ENCODE assay signal across 23 mouse cellular contexts in genomic region chr9:107662342-107662741, GRCm38 (mm10). TPM values are rescaled to one million over a fixed set of nuclear protein-coding genes. Genes with fewer than 3 reads are reported as not detected.
A peak's percentile ranks its signal among the peaks of the same experiment; 100 is the strongest.
DNase-seq lines count a peak whose midpoint lies in the region; ATAC-seq and TF ChIP-seq lines count a peak whose summit lies in the region.
"Had no signal": no experiment of that assay in that cellular context is flagged by ENCODE, and none has a peak within 500 bp of the region (broad histone marks: within the 10 kb centered on the region; RNA-seq: fewer than 3 reads in every experiment).

No protein-coding gene starts in this region.

- TF ChIP-seq EP300 in liver, postnatal 0 days (IDR thresholded peaks at IDR 0.05; ENCODE audit: low read depth): no peak

- 0 out of 2 replicates have a peak overlapping the region, but pooled peaks have one; percentile 48 for H3K27ac ChIP-seq in forebrain, embryonic 10.5 days
- no peak overlapping the region for H3K27ac ChIP-seq in forebrain, postnatal 0 days (ENCODE audit: low read depth, low read length)
- H3K27ac ChIP-seq in hindbrain, embryonic 10.5 days: peak overlapping the region; percentile 50; the same call in 1 of the 2 replicates
- H3K27ac ChIP-seq in hindbrain, embryonic 11.5 days (ENCODE audit: low read depth, low read length): no peak overlapping the region
- no peak overlapping the region for H3K27ac ChIP-seq in liver, postnatal 0 days (ENCODE audit: low read depth)
- H3K27ac ChIP-seq: heart, embryonic 13.5 days; hindbrain, embryonic 13.5 days; intestine, embryonic 15.5 days had no signal

- H3K4me2 ChIP-seq in forebrain, postnatal 0 days (ENCODE audit: low read depth): no peak overlapping the region
- H3K4me2 ChIP-seq in hindbrain, embryonic 11.5 days (replicated peaks; ENCODE audit: low read depth, low read length): no peak overlapping the region
- peak overlapping the region; percentile 61; the same call in 1 of the 2 replicates for H3K4me2 ChIP-seq in liver, postnatal 0 days (ENCODE audit: low read depth, low read length)
- H3K4me2 ChIP-seq: heart, embryonic 13.5 days; intestine, embryonic 15.5 days had no signal

- no peak overlapping the region for H3K4me3 ChIP-seq in forebrain, embryonic 10.5 days
- H3K4me3 ChIP-seq in forebrain, postnatal 0 days (ENCODE audit: low read depth, low read length): no peak overlapping the region
- H3K4me3 ChIP-seq in hindbrain, embryonic 10.5 days: no peak overlapping the region
- no peak overlapping the region for H3K4me3 ChIP-seq in hindbrain, embryonic 11.5 days (ENCODE audit: low read depth, low read length)
- H3K4me3 ChIP-seq in liver, postnatal 0 days (ENCODE audit: low read depth, low read length): no peak overlapping the region
- H3K4me3 ChIP-seq: heart, embryonic 13.5 days; hindbrain, embryonic 13.5 days; intestine, embryonic 15.5 days had no signal

- ATAC-seq in forebrain, postnatal 0 days: no peak
- ATAC-seq in hindbrain, embryonic 11.5 days (ENCODE audit: low FRiP score): no peak
- no peak for ATAC-seq in liver, postnatal 0 days
- ATAC-seq: activated CD4-positive, CD25-positive, alpha-beta regulatory T cell, adult 4 months; forebrain, embryonic 14.5 days; hindbrain, embryonic 16.5 days; intestine, embryonic 15.5 days had no signal

- 90% methylated on average over 8 of the region's 8 CpGs for WGBS in forebrain, embryonic 10.5 days
- WGBS in forebrain, postnatal 0 days: 80% methylated on average over 8 of the region's 8 CpGs
- 88% methylated on average over 8 of the region's 8 CpGs for WGBS in hindbrain, embryonic 10.5 days
- WGBS in hindbrain, embryonic 11.5 days: 85% methylated on average over 8 of the region's 8 CpGs
- 74% methylated on average over 8 of the region's 8 CpGs for whole genome bisulfite sequencing in liver, postnatal 0 days (ENCODE audit: insufficient replicate concordance)

- H3K9ac ChIP-seq in forebrain, postnatal 0 days: no peak overlapping the region
- no peak overlapping the region for H3K9ac ChIP-seq in hindbrain, embryonic 11.5 days (ENCODE audit: low read depth, low read length)
- H3K9ac ChIP-seq in liver, postnatal 0 days (replicated peaks): no peak overlapping the region; the same call in 1 of the 2 replicates
- H3K9ac ChIP-seq: heart, embryonic 13.5 days; intestine, embryonic 15.5 days had no signal

- H3K9me3 ChIP-seq in forebrain, embryonic 10.5 days: no peaks in the 10 kb centered on the region
- no peaks in the 10 kb centered on the region for H3K9me3 ChIP-seq in forebrain, postnatal 0 days (ENCODE audit: low read length)
- H3K9me3 ChIP-seq in hindbrain, embryonic 10.5 days: no peaks in the 10 kb centered on the region
- no peaks in the 10 kb centered on the region for H3K9me3 ChIP-seq in hindbrain, embryonic 11.5 days (ENCODE audit: control insufficient read depth, low read length)
- H3K9me3 ChIP-seq in liver, postnatal 0 days (ENCODE audit: low read length): no peaks in the 10 kb centered on the region
- H3K9me3 ChIP-seq: heart, embryonic 13.5 days; hindbrain, embryonic 13.5 days; intestine, embryonic 15.5 days had no signal

- DNase-seq in forebrain, embryonic 10.5 days (ENCODE audit: extremely low spot score, low spot score): no peak
- DNase-seq in forebrain, postnatal 0 days: no peak
- no peak for DNase-seq in hindbrain, embryonic 10.5 days (ENCODE audit: low spot score)
- DNase-seq in hindbrain, embryonic 11.5 days (ENCODE audit: low spot score): no peak
- DNase-seq in liver, postnatal 0 days: no peak
- DNase-seq in liver: no peak
- DNase-seq: adrenal gland, adult 8-10 months; adrenal gland, postnatal 25 days; cerebellum, adult 18-20 months; cerebellum, adult 9-10 months; cerebellum, postnatal 14 days; gastrocnemius, postnatal 14 days; heart, adult 18-20 months; heart, postnatal 14 days; heart, postnatal 4 days had no signal

- peaks cover 58% of the 10 kb centered on the region for H3K4me1 ChIP-seq in forebrain, embryonic 10.5 days
- H3K4me1 ChIP-seq in forebrain, postnatal 0 days (ENCODE audit: insufficient read depth): peaks cover 13% of the 10 kb centered on the region
- peaks cover 67% of the 10 kb centered on the region for H3K4me1 ChIP-seq in hindbrain, embryonic 10.5 days (replicated peaks)
- H3K4me1 ChIP-seq in hindbrain, embryonic 11.5 days (replicated peaks; ENCODE audit: control insufficient read depth, insufficient read depth, low read length): peaks cover 19% of the 10 kb centered on the region
- H3K4me1 ChIP-seq in liver, postnatal 0 days (ENCODE audit: insufficient read depth): peaks cover 5% of the 10 kb centered on the region

- no peak for TF ChIP-seq CTCF in forebrain, postnatal 0 days (IDR thresholded peaks at IDR 0.05; ENCODE audit: low read depth)
- no peak for TF ChIP-seq CTCF in liver, postnatal 0 days (IDR thresholded peaks at IDR 0.05; ENCODE audit: low read depth)

- H3K36me3 ChIP-seq in forebrain, embryonic 10.5 days (replicated peaks): no peaks in the 10 kb centered on the region
- no peaks in the 10 kb centered on the region for H3K36me3 ChIP-seq in forebrain, postnatal 0 days (ENCODE audit: insufficient read depth)
- no peaks in the 10 kb centered on the region for H3K36me3 ChIP-seq in hindbrain, embryonic 10.5 days
- H3K36me3 ChIP-seq in hindbrain, embryonic 11.5 days (ENCODE audit: control insufficient read depth, insufficient read depth, low read length): no peaks in the 10 kb centered on the region
- 0 out of 2 replicates have a peak, but pooled peaks cover 3% of the 10 kb centered on the region for H3K36me3 ChIP-seq in liver, postnatal 0 days (replicated peaks; ENCODE audit: insufficient read depth, low read length)
- H3K36me3 ChIP-seq: heart, embryonic 13.5 days; hindbrain, embryonic 13.5 days; intestine, embryonic 15.5 days had no signal

- H3K27me3 ChIP-seq in forebrain, embryonic 10.5 days (ENCODE audit: poor library complexity, severe bottlenecking): peaks cover 27% of the 10 kb centered on the region
- H3K27me3 ChIP-seq in forebrain, postnatal 0 days (ENCODE audit: insufficient read depth, low read length): no peaks in the 10 kb centered on the region; the same call in none of the 2 replicates
- H3K27me3 ChIP-seq in hindbrain, embryonic 10.5 days (ENCODE audit: insufficient read depth, poor library complexity, severe bottlenecking): peaks cover 23% of the 10 kb centered on the region
- H3K27me3 ChIP-seq in hindbrain, embryonic 11.5 days (ENCODE audit: control insufficient read depth, insufficient read depth, low read length): peaks cover 17% of the 10 kb centered on the region
- peaks cover 19% of the 10 kb centered on the region for H3K27me3 ChIP-seq in liver, postnatal 0 days (ENCODE audit: insufficient read depth, low read length)

RNA-seq across cellular contexts. Expression of gene Slc38a3, which starts 7.0 kb away (rescaled TPM):
- 8.8 and 9.0 TPM in 2 replicates for polyA plus RNA-seq in forebrain, embryonic 10.5 days (2016; fragmentation: Nextera tagmentation; extraction: Ambion mirVana)
- total RNA-seq in forebrain, postnatal 0 days (2014; rRNA removed): 43.5 and 60.9 TPM in 2 replicates
- polyA plus RNA-seq in forebrain, postnatal 0 days (2015; fragmentation: Nextera tagmentation; extraction: Ambion mirVana): 38.7 and 39.8 TPM in 2 replicates
- 6.4 and 7.2 TPM in 2 replicates for polyA plus RNA-seq in hindbrain, embryonic 10.5 days (2016; fragmentation: Nextera tagmentation; extraction: Ambion mirVana)
- polyA plus RNA-seq in hindbrain, embryonic 11.5 days (2014; fragmentation: Nextera tagmentation; extraction: Ambion mirVana): 8.0 and 9.8 TPM in 2 replicates
- 147 and 174 TPM in 2 replicates for polyA plus RNA-seq in liver, postnatal 0 days (2015; fragmentation: Nextera tagmentation; extraction: Ambion mirVana)
- polyA plus RNA-seq: activated CD4-positive, CD25-positive, alpha-beta regulatory T cell, adult 4 months had no signal

RNA-seq across cellular contexts. Expression of gene Gnat1, which starts 17.2 kb away (rescaled TPM):
- 3.9 and 4.1 TPM in 2 replicates for polyA plus RNA-seq in forebrain, embryonic 10.5 days (2016; fragmentation: Nextera tagmentation; extraction: Ambion mirVana)
- total RNA-seq in forebrain, postnatal 0 days (2014; rRNA removed): 0.24 TPM in 1 of 2 replicates, not detected in the other
- polyA plus RNA-seq in forebrain, postnatal 0 days (2015; fragmentation: Nextera tagmentation; extraction: Ambion mirVana): 0.73 and 1.8 TPM in 2 replicates
- 2.6 and 3.1 TPM in 2 replicates for polyA plus RNA-seq in hindbrain, embryonic 10.5 days (2016; fragmentation: Nextera tagmentation; extraction: Ambion mirVana)
- polyA plus RNA-seq in hindbrain, embryonic 11.5 days (2014; fragmentation: Nextera tagmentation; extraction: Ambion mirVana): 0.84 and 1.2 TPM in 2 replicates
- polyA plus RNA-seq in liver, postnatal 0 days (2015; fragmentation: Nextera tagmentation; extraction: Ambion mirVana): 5.8 and 6.2 TPM in 2 replicates
- total RNA-seq: adrenal gland, postnatal 25 days; gastrocnemius, postnatal 14 days; gastrocnemius, postnatal 4 days; heart, adult 18-20 months; heart, postnatal 14 days; heart, postnatal 4 days had no signal
- polyA plus RNA-seq: embryonic facial prominence, embryonic 11.5 days had no signal

RNA-seq across cellular contexts. Expression of gene Gnai2, which starts 27.2 kb away (rescaled TPM):
- 526 and 533 TPM in 2 replicates for polyA plus RNA-seq in forebrain, embryonic 10.5 days (2016; fragmentation: Nextera tagmentation; extraction: Ambion mirVana)
- 200 and 223 TPM in 2 replicates for total RNA-seq in forebrain, postnatal 0 days (2014; rRNA removed)
- 267 and 287 TPM in 2 replicates for polyA plus RNA-seq in forebrain, postnatal 0 days (2015; fragmentation: Nextera tagmentation; extraction: Ambion mirVana)
- polyA plus RNA-seq in hindbrain, embryonic 10.5 days (2016; fragmentation: Nextera tagmentation; extraction: Ambion mirVana): 554 and 640 TPM in 2 replicates
- polyA plus RNA-seq in hindbrain, embryonic 11.5 days (2014; fragmentation: Nextera tagmentation; extraction: Ambion mirVana): 529 and 534 TPM in 2 replicates
- polyA plus RNA-seq in liver, postnatal 0 days (2015; fragmentation: Nextera tagmentation; extraction: Ambion mirVana): 146 and 159 TPM in 2 replicates

RNA-seq across cellular contexts. Expression of gene Sema3f, which starts 47.9 kb away (rescaled TPM):
- 10.0 and 11.2 TPM in 2 replicates for polyA plus RNA-seq in forebrain, embryonic 10.5 days (2016; fragmentation: Nextera tagmentation; extraction: Ambion mirVana)
- total RNA-seq in forebrain, postnatal 0 days (2014; rRNA removed): 56.6 and 61.4 TPM in 2 replicates
- polyA plus RNA-seq in forebrain, postnatal 0 days (2015; fragmentation: Nextera tagmentation; extraction: Ambion mirVana): 7.1 and 7.8 TPM in 2 replicates
- polyA plus RNA-seq in hindbrain, embryonic 10.5 days (2016; fragmentation: Nextera tagmentation; extraction: Ambion mirVana): 14.5 and 16.4 TPM in 2 replicates
- 10.7 and 12.0 TPM in 2 replicates for polyA plus RNA-seq in hindbrain, embryonic 11.5 days (2014; fragmentation: Nextera tagmentation; extraction: Ambion mirVana)
- 0.76 and 1.1 TPM in 2 replicates for polyA plus RNA-seq in liver, postnatal 0 days (2015; fragmentation: Nextera tagmentation; extraction: Ambion mirVana)
- polyA plus RNA-seq: activated CD4-positive, CD25-positive, alpha-beta regulatory T cell, adult 4 months had no signal

RNA-seq across cellular contexts. Expression of gene Sema3b, which starts 53.3 kb away (rescaled TPM):
- polyA plus RNA-seq in forebrain, embryonic 10.5 days (2016; fragmentation: Nextera tagmentation; extraction: Ambion mirVana): 1.4 and 2.0 TPM in 2 replicates
- total RNA-seq in forebrain, postnatal 0 days (2014; rRNA removed): 6.5 and 6.6 TPM in 2 replicates
- 3.9 and 4.4 TPM in 2 replicates for polyA plus RNA-seq in forebrain, postnatal 0 days (2015; fragmentation: Nextera tagmentation; extraction: Ambion mirVana)
- polyA plus RNA-seq in hindbrain, embryonic 10.5 days (2016; fragmentation: Nextera tagmentation; extraction: Ambion mirVana): 3.9 and 5.2 TPM in 2 replicates
- 1.4 and 1.6 TPM in 2 replicates for polyA plus RNA-seq in hindbrain, embryonic 11.5 days (2014; fragmentation: Nextera tagmentation; extraction: Ambion mirVana)
- 0.41 and 0.56 TPM in 2 replicates for polyA plus RNA-seq in liver, postnatal 0 days (2015; fragmentation: Nextera tagmentation; extraction: Ambion mirVana)
- polyA plus RNA-seq: activated CD4-positive, CD25-positive, alpha-beta regulatory T cell, adult 4 months had no signal

Comparison
In these comparisons a context has a peak if more than half of its experiments do, and no peak if none do; other contexts are left out.
1. H3K27ac ChIP-seq: peak in forebrain, embryonic 10.5 days (single experiment) and hindbrain, embryonic 10.5 days (single experiment); none in forebrain, postnatal 0 days (single experiment), hindbrain, embryonic 11.5 days (single experiment) and liver, postnatal 0 days (single experiment).